In the genomic region with DNA sequence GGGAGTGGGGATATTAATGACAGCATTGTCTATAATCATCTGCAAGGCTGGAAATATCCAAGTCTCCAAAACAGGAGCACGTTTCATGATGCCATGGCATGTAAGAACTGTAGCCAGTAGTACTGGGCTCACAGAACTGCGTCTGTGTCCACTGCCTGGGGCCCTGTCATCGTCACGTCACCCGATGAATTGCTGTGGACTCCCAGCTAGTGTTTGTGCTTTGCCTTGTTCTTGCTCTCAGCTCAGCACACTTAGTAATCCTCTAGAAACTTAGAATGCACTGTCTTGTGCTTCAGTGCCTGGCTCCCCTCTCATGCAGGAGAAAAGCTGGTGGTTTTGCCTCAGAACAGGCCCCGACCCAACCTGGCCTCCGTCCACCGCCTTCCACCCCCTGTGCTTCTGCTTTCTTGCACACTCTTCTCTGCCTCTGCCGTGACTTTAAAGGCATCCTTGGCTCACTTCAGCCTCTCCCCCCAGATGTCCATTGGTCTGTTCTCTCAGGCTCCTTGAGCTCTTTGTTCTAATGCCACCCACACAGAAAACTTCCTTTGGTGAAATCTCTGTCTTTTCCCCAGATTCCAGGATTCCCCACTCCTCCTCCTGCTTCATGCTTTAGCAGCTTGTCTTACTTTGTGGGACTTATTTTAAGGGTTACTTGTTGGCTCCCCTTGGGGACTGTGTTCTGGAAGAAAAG, we compare ENCODE assay signal across 9 mouse cellular contexts. TPM values are rescaled to one million over a fixed set of nuclear protein-coding genes. Genes with fewer than 3 reads are reported as not detected.
A peak's percentile ranks its signal among the peaks of the same experiment; 100 is the strongest.
DNase-seq lines count a peak whose midpoint lies in the region; ATAC-seq and TF ChIP-seq lines count a peak whose summit lies in the region.
"Had no signal": no experiment of that assay in that cellular context is flagged by ENCODE, and none has a peak within 500 bp of the region (broad histone marks: within the 10 kb centered on the region; RNA-seq: fewer than 3 reads in every experiment).

No protein-coding gene starts in this region.

- H3K4me2 ChIP-seq in heart, embryonic 13.5 days, result no peak overlapping the region
- H3K4me2 ChIP-seq in forebrain, embryonic 11.5 days (ENCODE audit: low read depth, low read length, severe bottlenecking), result no peak overlapping the region
- no peak overlapping the region for H3K4me2 ChIP-seq in limb, embryonic 13.5 days (replicated peaks)

- no peaks in the 10 kb centered on the region for H3K36me3 ChIP-seq in heart, embryonic 13.5 days
- H3K36me3 ChIP-seq in heart, adult 2 months (ENCODE audit: control insufficient read depth, insufficient read depth, low read length), result no peaks in the 10 kb centered on the region
- peaks cover 0 to 50% of the 10 kb centered on the region in 2 experiments; a peak in 2 of 4 replicates for H3K36me3 ChIP-seq in MEL (ENCODE audit: control insufficient read depth in 1 of 2, insufficient read depth in 2 of 2, low read length in 2 of 2)
- no peaks in the 10 kb centered on the region for H3K36me3 ChIP-seq in forebrain, embryonic 11.5 days (ENCODE audit: control insufficient read depth, insufficient read depth, low read length)
- H3K36me3 ChIP-seq in limb, embryonic 13.5 days, result no peaks in the 10 kb centered on the region

- intact Hi-C loops in heart, adult 2 months (cut with DNase I), result loop anchor here (5.0 kb wide), 1 partner anchor 62 kb away; no protein-coding TSS in a partner anchor

- DNase-seq in heart, adult 2 months, result no peak
- DNase-seq in MEL (ENCODE audit: low read depth, low spot score), result no peak
- DNase-seq in forebrain, embryonic 11.5 days (ENCODE audit: low spot score), result peak; percentile 57
- no peak for DNase-seq in urinary bladder, postnatal 14 days (ENCODE audit: low spot score)
- DNase-seq in cerebellum, adult 9-10 months, result no peak
- DNase-seq: cerebellum, adult 18-20 months had no signal

- no peak for ATAC-seq in heart, embryonic 13.5 days (ENCODE audit: extremely low read depth, insufficient number of reproducible peaks, low FRiP score, low TSS enrichment)
- no peak for ATAC-seq in forebrain, embryonic 11.5 days (replicated peaks; ENCODE audit: low FRiP score)
- no peak for ATAC-seq in limb, embryonic 13.5 days (ENCODE audit: low FRiP score, low read depth)
- no peak for ATAC-seq in activated CD4-positive, CD25-positive, alpha-beta regulatory T cell, adult 4 months

- 51% methylated on average over 9 of the region's 9 CpGs for WGBS in heart, embryonic 13.5 days
- 66% methylated on average over 9 of the region's 9 CpGs for WGBS in heart, adult 2 months
- 9% methylated on average over 9 of the region's 9 CpGs for WGBS in forebrain, embryonic 11.5 days
- WGBS in limb, embryonic 13.5 days, result 29% methylated on average over 9 of the region's 9 CpGs

- H3K4me3 ChIP-seq in heart, embryonic 13.5 days, result no peak overlapping the region
- no peak overlapping the region for H3K4me3 ChIP-seq in heart, adult 2 months
- no peak overlapping the region for H3K4me3 ChIP-seq in MEL (ENCODE audit: control insufficient read depth in 1 of 2, insufficient read depth in 1 of 2, low read depth in 2 of 2, low read length in 2 of 2)
- no peak overlapping the region for H3K4me3 ChIP-seq in forebrain, embryonic 11.5 days (ENCODE audit: low read depth, low read length)
- H3K4me3 ChIP-seq in limb, embryonic 13.5 days, result no peak overlapping the region

- 0 out of 2 replicates have a peak, but pooled peaks cover 2% of the 10 kb centered on the region for H3K27me3 ChIP-seq in heart, embryonic 13.5 days (replicated peaks)
- H3K27me3 ChIP-seq in heart, adult 2 months (ENCODE audit: control insufficient read depth, insufficient read depth, low read length), result no peaks in the 10 kb centered on the region
- H3K27me3 ChIP-seq in MEL (ENCODE audit: control insufficient read depth in 1 of 2, insufficient read depth in 2 of 2, low read length in 2 of 2), result no peaks in the 10 kb centered on the region
- no peaks in the 10 kb centered on the region for H3K27me3 ChIP-seq in forebrain, embryonic 11.5 days (ENCODE audit: control insufficient read depth, insufficient read depth, low read length)
- H3K27me3 ChIP-seq in limb, embryonic 13.5 days, result no peaks in the 10 kb centered on the region

- no peak for TF ChIP-seq CTCF in heart, adult 2 months (IDR thresholded peaks at IDR 0.05)
- TF ChIP-seq CTCF in MEL (IDR thresholded peaks at IDR 0.05 in 2 of 3, conservative IDR thresholded peaks at IDR 0.05 in 1 of 3; ENCODE audit: control insufficient read depth in 1 of 3, insufficient read depth in 1 of 3, low read depth in 2 of 3, low read length in 3 of 3, poor library complexity in 1 of 3, severe bottlenecking in 1 of 3), result no peak

- no peak overlapping the region for H3K9ac ChIP-seq in heart, embryonic 13.5 days
- H3K9ac ChIP-seq in heart, adult 2 months (ENCODE audit: low read depth, low read length), result no peak overlapping the region
- H3K9ac ChIP-seq in MEL (ENCODE audit: control insufficient read depth, low read depth, low read length, poor library complexity, severe bottlenecking), result peak overlapping the region; percentile 17; the same call in 1 of the 2 replicates
- H3K9ac ChIP-seq in forebrain, embryonic 11.5 days (ENCODE audit: low read length), result peak overlapping the region; percentile 38; the same call in 1 of the 2 replicates
- 0 out of 2 replicates have a peak overlapping the region, but pooled peaks have one; percentile 13 for H3K9ac ChIP-seq in limb, embryonic 13.5 days

- H3K4me1 ChIP-seq in heart, embryonic 13.5 days, result peaks cover 56% of the 10 kb centered on the region
- H3K4me1 ChIP-seq in heart, adult 2 months (ENCODE audit: control insufficient read depth, insufficient read depth, low read length), result no peaks in the 10 kb centered on the region; the same call in 1 of the 2 replicates
- peaks cover 49 to 60% of the 10 kb centered on the region in 2 experiments for H3K4me1 ChIP-seq in MEL (ENCODE audit: control insufficient read depth in 1 of 2, insufficient read depth in 2 of 2, low read length in 2 of 2)
- H3K4me1 ChIP-seq in forebrain, embryonic 11.5 days (replicated peaks; ENCODE audit: control insufficient read depth, insufficient read depth, low read length), result peaks cover 33% of the 10 kb centered on the region
- H3K4me1 ChIP-seq in limb, embryonic 13.5 days, result peaks cover 66% of the 10 kb centered on the region

- no peak for TF ChIP-seq RAD21 in MEL (IDR thresholded peaks at IDR 0.05; ENCODE audit: low read depth, low read length)

- H3K27ac ChIP-seq in heart, embryonic 13.5 days (replicated peaks), result peak overlapping the region; percentile 75
- no peak overlapping the region for H3K27ac ChIP-seq in heart, adult 2 months
- peak overlapping the region; percentile 74; the same call in 1 of the 2 replicates for H3K27ac ChIP-seq in MEL (ENCODE audit: control insufficient read depth, low read depth, low read length)
- H3K27ac ChIP-seq in forebrain, embryonic 11.5 days (ENCODE audit: low read depth, low read length), result peak overlapping the region; percentile 61
- peak overlapping the region; percentile 91 for H3K27ac ChIP-seq in limb, embryonic 13.5 days

- no peak for TF ChIP-seq POLR2A in heart, adult 2 months (IDR thresholded peaks at IDR 0.05; ENCODE audit: insufficient read depth, low read depth, low read length)
- TF ChIP-seq POLR2A in MEL (IDR thresholded peaks at IDR 0.05; ENCODE audit: control insufficient read depth in 1 of 2, insufficient read depth in 1 of 2, low read depth in 1 of 2, low read length in 2 of 2, poor library complexity in 1 of 2), result no peak

- H3K9me3 ChIP-seq in heart, embryonic 13.5 days, result no peaks in the 10 kb centered on the region
- H3K9me3 ChIP-seq in MEL (replicated peaks; ENCODE audit: insufficient read depth, low read length), result no peaks in the 10 kb centered on the region
- no peaks in the 10 kb centered on the region for H3K9me3 ChIP-seq in forebrain, embryonic 11.5 days (ENCODE audit: control insufficient read depth, low read length)
- no peaks in the 10 kb centered on the region for H3K9me3 ChIP-seq in limb, embryonic 13.5 days

- no peak for TF ChIP-seq EP300 in heart, adult 2 months (IDR thresholded peaks at IDR 0.05; ENCODE audit: insufficient read depth, low read depth, low read length)
- no peak for TF ChIP-seq EP300 in MEL (IDR thresholded peaks at IDR 0.05; ENCODE audit: low read depth in 1 of 2, low read length in 2 of 2)

- H3K79me2 ChIP-seq in heart, adult 2 months (replicated peaks; ENCODE audit: control insufficient read depth, insufficient read depth, low read length), result no peaks in the 10 kb centered on the region
- peaks cover 2% of the 10 kb centered on the region; the same call in 1 of the 2 replicates for H3K79me2 ChIP-seq in MEL (ENCODE audit: control insufficient read depth, insufficient read depth, low read length, poor library complexity)

TF ChIP-seq in MEL, 35 proteins besides CTCF, POLR2A, EP300 and RAD21:
- TF ChIP-seq CHD2 (IDR thresholded peaks at IDR 0.05; ENCODE audit: low read length) (no peak), ZMIZ1 (IDR thresholded peaks at IDR 0.05; ENCODE audit: low read depth, low read length) (no peak), POLR2AphosphoS2 (IDR thresholded peaks at IDR 0.05; ENCODE audit: low read length) (no peak)

RNA-seq across cellular contexts. Expression of a gene that starts 39.7 kb away (rescaled TPM):
- 115 and 128 TPM in 2 replicates for polyA plus RNA-seq in heart, embryonic 13.5 days (2015; fragmentation: Nextera tagmentation; extraction: Ambion mirVana)
- 10 to 100 TPM; 44.9 to 51.8 TPM for total RNA-seq in heart, adult 2 months (2021)
- polyA plus RNA-seq in heart, adult 2 months (2012; rRNA removed), result 17.6 and 36.3 TPM in 2 replicates
- total RNA-seq in MEL (2012; rRNA removed), result 35.3 and 36.8 TPM in 2 replicates
- polyA plus RNA-seq in MEL (2012; ENCODE audit: insufficient read depth in 1 of 2, insufficient read length in 2 of 2, low read depth in 1 of 2, low replicate concordance in 2 of 2, missing spikeins in 1 of 2), result 10 to 100 TPM in 1 of 2 experiments, not detected in 1; 43.3 TPM
- 121 and 122 TPM in 2 replicates for polyA plus RNA-seq in forebrain, embryonic 11.5 days (2014; fragmentation: Nextera tagmentation; extraction: Ambion mirVana)
- polyA plus RNA-seq in limb, embryonic 13.5 days (2015; fragmentation: Nextera tagmentation; extraction: Ambion mirVana), result 157 and 165 TPM in 2 replicates
- 10 to 100 TPM; 73.7 to 77.3 TPM for polyA plus RNA-seq in activated CD4-positive, CD25-positive, alpha-beta regulatory T cell, adult 4 months (2017; shearing (Covaris generic))

RNA-seq across cellular contexts. Expression of a gene that starts 52.2 kb away (rescaled TPM):
- polyA plus RNA-seq in heart, embryonic 13.5 days (2015; fragmentation: Nextera tagmentation; extraction: Ambion mirVana), result 68.2 and 74.9 TPM in 2 replicates
- 1,000 to 10,000 TPM; 1,629 to 1,897 TPM for total RNA-seq in heart, adult 2 months (2021)
- 1,061 and 1,297 TPM in 2 replicates for polyA plus RNA-seq in heart, adult 2 months (2012; rRNA removed)
- total RNA-seq in MEL (2012; rRNA removed), result 52.4 and 53.3 TPM in 2 replicates
- polyA plus RNA-seq in MEL (2012; ENCODE audit: insufficient read depth in 1 of 2, insufficient read length in 2 of 2, low read depth in 1 of 2, low replicate concordance in 2 of 2, missing spikeins in 1 of 2), result 10 to 100 TPM in 1 of 2 experiments, not detected in 1; 47.6 TPM
- 25.7 and 27.2 TPM in 2 replicates for polyA plus RNA-seq in forebrain, embryonic 11.5 days (2014; fragmentation: Nextera tagmentation; extraction: Ambion mirVana)
- polyA plus RNA-seq in limb, embryonic 13.5 days (2015; fragmentation: Nextera tagmentation; extraction: Ambion mirVana), result 31.8 and 36.6 TPM in 2 replicates
- polyA plus RNA-seq in activated CD4-positive, CD25-positive, alpha-beta regulatory T cell, adult 4 months (2017; shearing (Covaris generic)), result 10 to 100 TPM in 1 of 2 experiments, 1 to 10 TPM in 1; 8.0 to 10.8 TPM

Comparison
In these comparisons a context has a peak if more than half of its experiments do, and no peak if none do; other contexts are left out.
1. RNA of a gene that starts 52.2 kb away (polyA plus RNA-seq): 1,061 to 1,297 TPM in heart, adult 2 months; 68.2 to 74.9 TPM in heart, embryonic 13.5 days, 47.6 TPM in MEL, 31.8 to 36.6 TPM in limb, embryonic 13.5 days, 25.7 to 27.2 TPM in forebrain, embryonic 11.5 days and 8.0 to 10.8 TPM in activated CD4-positive, CD25-positive, alpha-beta regulatory T cell, adult 4 months; every median in the first group is over 10 times any median in the second.
2. H3K9ac ChIP-seq: peak in MEL (single experiment), forebrain, embryonic 11.5 days (single experiment) and limb, embryonic 13.5 days (single experiment); none in heart, embryonic 13.5 days (single experiment) and heart, adult 2 months (single experiment).